Mouse (Mus musculus) bone marrow macrophage, adult 2 months (primary cell): ENCODE data around the gene Flad1. TPM values are rescaled to one million over a fixed set of nuclear protein-coding genes. Genes with fewer than 3 reads are reported as not detected.
"Not testable (repeated sequence)": the region's sequence is repeated elsewhere in the genome, so short reads cannot be mapped to it uniquely, and the experiment has no call there.

Experiments used
- H3K27ac ChIP-seq: 2 replicates; pipeline ENCODE4 v1.5.1; 2012; ENCODE audit warnings: low read depth, low read length; ENCODE audit not compliant: insufficient read depth
- H3K4me1 ChIP-seq: 2 replicates; pipeline ENCODE4 v1.6.1; 2012; ENCODE audit warnings: low read length; ENCODE audit not compliant: control insufficient read depth, insufficient read depth
- H3K4me3 ChIP-seq: 2 replicates; pipeline ENCODE4 v1.5.1; 2012; ENCODE audit warnings: mild to moderate bottlenecking, low read length, moderate library complexity; ENCODE audit not compliant: insufficient read depth
- CTCF ChIP-seq: IDR thresholded peaks from 2 replicates; pipeline ENCODE4 v1.5.1; 2012; ENCODE audit warnings: low read depth, mild to moderate bottlenecking, low read length, moderate library complexity
- POLR2A ChIP-seq: IDR thresholded peaks from 2 replicates; pipeline ENCODE4 v1.6.1; 2012; ENCODE audit warnings: mild to moderate bottlenecking, low read depth, low read length, borderline replicate concordance
- polyA plus RNA-seq: library from polyadenylated mRNA; stranded (reverse); fragments of >200 nt; gene quantifications from 2 replicates; pipeline ENCODE4 v1.2.4, GENCODE M21; 2012; ENCODE audit not compliant: missing spikeins, insufficient read depth, insufficient read length

Flad1 gene
- polyA plus RNA-seq, 1 experiment, result 17.7 TPM

GRCm38 (mm10) chr3:89448720-89449537, 37.3 kb upstream of the Flad1 start:
- H3K4me1 ChIP-seq, result peaks cover 5% of the 10 kb centered on the region; the same call in 1 of the 2 replicates
- no peak overlapping the region for H3K4me3 ChIP-seq
- H3K27ac ChIP-seq, result no peak overlapping the region
- no peak for TF ChIP-seq CTCF
- no peak for TF ChIP-seq POLR2A

- Histone ChIP-seq H3K4me3 (no peak overlapping the region), H3K4me1 (peaks cover 25% of the 10 kb centered on the region), H3K27ac (no peak overlapping the region)
- TF ChIP-seq CTCF (no peak), POLR2A (no peak)
These were observed 29.0 kb upstream of the Flad1 start for GRCm38 (mm10) chr3:89440691-89441090.

DNA sequence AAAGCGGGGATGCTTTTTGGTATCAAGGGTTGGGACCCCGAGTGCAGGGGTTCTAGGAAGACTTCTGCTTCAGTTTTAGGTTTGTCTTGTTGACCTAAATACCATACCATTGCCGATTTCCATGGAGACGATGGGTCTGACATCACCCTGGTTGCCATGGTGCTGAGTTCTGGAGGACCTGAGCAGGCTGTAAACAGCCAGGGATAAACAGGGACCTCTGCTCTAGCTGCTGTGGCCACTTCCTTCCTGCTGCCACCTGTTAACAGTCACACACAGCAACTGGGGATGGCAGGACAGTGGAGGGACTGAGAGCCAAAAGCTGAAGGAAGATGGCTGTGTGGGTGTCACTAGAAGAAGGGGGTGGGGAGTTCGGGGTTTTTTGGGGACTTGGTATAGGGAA, 25.6 kb upstream of the Flad1 start:
- TF ChIP-seq POLR2A, result no peak
- TF ChIP-seq CTCF, result 0 out of 2 replicates have a peak, but pooled peaks have one; percentile 18
- peak overlapping the region; percentile 54 for H3K4me3 ChIP-seq
- peaks cover 25% of the 10 kb centered on the region for H3K4me1 ChIP-seq
- H3K27ac ChIP-seq, result peak overlapping the region; percentile 58

GRCm38 (mm10) chr3:89436176-89437113, 24.8 kb upstream of the Flad1 start, which contains the start of gene Pbxip1:
Gene Pbxip1, plus strand, starts transcription at chr3:89436706.
- Histone ChIP-seq H3K4me3 (peak within 1 kb of the TSS; percentile 54), H3K27ac (peak within 1 kb of the TSS; percentile 58), H3K4me1 (peaks cover 25% of the 10 kb centered on the region)
- TF ChIP-seq CTCF (no peak), POLR2A (no peak)

DNA sequence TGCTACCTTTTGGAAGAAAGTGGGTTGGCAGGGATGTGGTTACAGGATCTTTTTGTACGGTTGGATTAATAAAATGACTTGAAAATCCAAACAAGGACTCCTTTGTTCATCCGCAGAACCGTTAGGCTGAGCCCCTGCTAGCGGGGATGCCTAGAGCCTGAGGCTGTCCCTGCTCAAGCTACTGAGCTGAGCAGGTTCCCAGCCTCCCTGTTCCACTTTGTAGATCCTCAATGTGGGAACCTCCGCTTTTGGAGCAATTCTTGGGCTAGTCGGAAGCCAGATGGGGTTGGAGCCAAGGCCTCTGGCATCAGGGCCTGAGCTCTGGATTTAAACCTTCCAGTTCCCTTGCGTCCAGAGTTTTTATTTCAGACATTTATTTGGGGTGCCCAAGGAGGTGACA, 23.4 kb upstream of the Flad1 start:
- no peak overlapping the region for H3K27ac ChIP-seq
- H3K4me1 ChIP-seq, result peaks cover 31% of the 10 kb centered on the region
- TF ChIP-seq CTCF (no peak), POLR2A (no peak)
- H3K4me3 ChIP-seq, result no peak overlapping the region

DNA sequence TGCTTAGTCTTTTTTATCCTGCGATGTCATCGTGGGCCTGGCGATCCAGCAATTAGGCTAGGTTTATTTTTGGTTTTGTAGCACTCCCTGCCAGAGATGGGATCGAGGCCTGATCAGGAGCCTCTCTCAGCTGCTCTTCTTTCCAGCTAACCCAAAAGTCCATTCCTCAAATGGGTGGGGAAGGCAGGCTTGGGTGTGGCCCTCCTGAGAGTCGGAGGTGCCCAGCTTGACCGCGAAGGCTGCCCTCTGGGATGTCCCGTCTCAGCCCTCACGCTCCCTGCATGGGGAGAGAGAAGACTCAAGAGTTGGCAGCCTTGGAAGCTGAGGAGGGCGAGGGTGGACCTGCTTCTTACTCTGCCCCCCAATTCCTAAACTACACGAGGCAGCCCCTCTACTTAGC, 22.9 kb upstream of the Flad1 start:
- Histone ChIP-seq H3K27ac (no peak overlapping the region), H3K4me3 (no peak overlapping the region), H3K4me1 (peaks cover 31% of the 10 kb centered on the region)
- no peak for TF ChIP-seq POLR2A
- no peak for TF ChIP-seq CTCF

- Histone ChIP-seq H3K4me1 (peaks cover 17% of the 10 kb centered on the region), H3K4me3 (no peak overlapping the region), H3K27ac (no peak overlapping the region)
- no peak for TF ChIP-seq POLR2A
- no peak for TF ChIP-seq CTCF
These were observed 20.9 kb upstream of the Flad1 start for GRCm38 (mm10) chr3:89432606-89433005.

GRCm38 (mm10) chr3:89430171-89431159, 18.8 kb upstream of the Flad1 start, which contains the start of gene Pygo2:
Gene Pygo2, plus strand, starts transcription at chr3:89430214.
- Histone ChIP-seq H3K4me1 (peaks cover 6% of the 10 kb centered on the region), H3K27ac (peak within 1 kb of the TSS; percentile 69), H3K4me3 (peak within 1 kb of the TSS; percentile 84)
- TF ChIP-seq CTCF (no peak), POLR2A (no peak)

- H3K4me1 ChIP-seq, H3K27ac ChIP-seq, H3K4me3 ChIP-seq: not testable (repeated sequence)
These were observed 17.4 kb upstream of the Flad1 start for GRCm38 (mm10) chr3:89429021-89429420.
